Mouse (Mus musculus): Measurements from ENCODE around the gene Atp1a1.
A peak's percentile ranks its signal among the peaks of the same experiment; 100 is the strongest.

Atp1a1 gene

GRCm38 (mm10) chr3:101551457-101552230 lies 52.8 kb downstream of the Atp1a1 start:
- peak; percentile 52 to 78 for DNase-seq

GRCm38 (mm10) chr3:101549749-101550148 lies 54.7 kb downstream of the Atp1a1 start:
- no peak for DNase-seq

GRCm38 (mm10) chr3:101544116-101544515 lies 60.4 kb downstream of the Atp1a1 start:
- no peak for DNase-seq

GRCm38 (mm10) chr3:101541571-101541970 lies 62.9 kb downstream of the Atp1a1 start:
- no peak for DNase-seq

- no peak for DNase-seq
Observed at GRCm38 (mm10) chr3:101540568-101540967, 63.9 kb downstream of the Atp1a1 start.

- DNase-seq, result no peak
Observed at GRCm38 (mm10) chr3:101536322-101536721, 68.2 kb downstream of the Atp1a1 start.

- no peak for DNase-seq
Observed at GRCm38 (mm10) chr3:101534311-101534710, 70.2 kb downstream of the Atp1a1 start.

- no peak for DNase-seq
Observed at GRCm38 (mm10) chr3:101533373-101533772, 71.1 kb downstream of the Atp1a1 start.

- no peak for DNase-seq
Observed at GRCm38 (mm10) chr3:101530928-101531327, 73.6 kb downstream of the Atp1a1 start.

- DNase-seq, result no peak
Observed at GRCm38 (mm10) chr3:101528900-101529594, 75.4 kb downstream of the Atp1a1 start.

- DNase-seq, result peak; percentile 81 to 85
Observed at GRCm38 (mm10) chr3:101528157-101528899, 76.2 kb downstream of the Atp1a1 start.

GRCm38 (mm10) chr3:101526603-101527002 lies 77.9 kb downstream of the Atp1a1 start:
- peak in 1 of 2 experiments; percentile 50 for DNase-seq
